Comparison of ENCODE assay signal across 7 mouse cellular contexts in genomic region chr7:126799050-126799467, GRCm38 (mm10). TPM values are rescaled to one million over a fixed set of nuclear protein-coding genes. Genes with fewer than 3 reads are reported as not detected.
DNase-seq lines count a peak whose midpoint lies in the region; ATAC-seq lines count a peak whose summit lies in the region.

No protein-coding gene starts in this region.

- H3K4me2 ChIP-seq in midbrain, embryonic 13.5 days (replicated peaks), result peak overlapping the region; percentile 82

- peaks cover 43% of the 10 kb centered on the region for H3K4me1 ChIP-seq in limb, embryonic 10.5 days
- peaks cover 36% of the 10 kb centered on the region for H3K4me1 ChIP-seq in midbrain, embryonic 13.5 days (replicated peaks)

- H3K4me3 ChIP-seq in limb, embryonic 10.5 days, result peak overlapping the region; percentile 89
- H3K4me3 ChIP-seq in midbrain, embryonic 13.5 days (replicated peaks), result peak overlapping the region; percentile 84

- under 1% methylated on average over 33 of the region's 36 CpGs for WGBS in limb, embryonic 10.5 days
- WGBS in midbrain, embryonic 13.5 days, result under 1% methylated on average over 30 of the region's 36 CpGs

- peak; percentile 77 for ATAC-seq in granulocyte monocyte progenitor cell, adult 5-6 weeks (replicated peaks; ENCODE audit: poor library complexity, severe bottlenecking)
- ATAC-seq in midbrain, embryonic 13.5 days, result peak; percentile 96

- H3K9me3 ChIP-seq in limb, embryonic 10.5 days (replicated peaks), result no peaks in the 10 kb centered on the region
- H3K9me3 ChIP-seq in midbrain, embryonic 13.5 days, result no peaks in the 10 kb centered on the region

- H3K9ac ChIP-seq in midbrain, embryonic 13.5 days (replicated peaks), result peak overlapping the region; percentile 89

- no peaks in the 10 kb centered on the region for H3K27me3 ChIP-seq in limb, embryonic 10.5 days (ENCODE audit: low read depth, poor library complexity, severe bottlenecking)
- H3K27me3 ChIP-seq in midbrain, embryonic 13.5 days, result no peaks in the 10 kb centered on the region

- peaks cover 68% of the 10 kb centered on the region for H3K36me3 ChIP-seq in limb, embryonic 10.5 days
- H3K36me3 ChIP-seq in midbrain, embryonic 13.5 days, result peaks cover 38% of the 10 kb centered on the region

- DNase-seq in adrenal gland, adult 8-10 months, result peak; percentile 99
- peak; percentile 98 for DNase-seq in embryo, embryonic 9.5 days (ENCODE audit: extremely low spot score)
- DNase-seq in kidney, adult 11 months, result peak; percentile 99
- peak; percentile 93 for DNase-seq in limb, embryonic 10.5 days (ENCODE audit: low spot score)
- DNase-seq in spleen, adult 12 weeks (ENCODE audit: low spot score), result peak; percentile 85

- H3K27ac ChIP-seq in limb, embryonic 10.5 days, result peak overlapping the region; percentile 95
- peak overlapping the region; percentile 91 for H3K27ac ChIP-seq in midbrain, embryonic 13.5 days

RNA-seq across cellular contexts. Expression of gene Fam57b, which starts 1.6 kb away (rescaled TPM):
- 10 to 100 TPM in 3 of 4 experiments, 1 to 10 TPM in 1; 9.4 to 16.7 (median 13.8) TPM for total RNA-seq in adrenal gland, adult 8-10 months (2022)
- not detected in 2 replicates for total RNA-seq in granulocyte monocyte progenitor cell, adult 5-6 weeks (2014; fragmentation: Nextera tagmentation)
- total RNA-seq in granulocyte monocyte progenitor cell, adult 5-6 weeks (2017), result not detected in 2 replicates
- 0.20 and 0.21 TPM in 2 replicates for polyA plus RNA-seq in limb, embryonic 10.5 days (2016; fragmentation: Nextera tagmentation; extraction: Ambion mirVana)
- polyA plus RNA-seq in midbrain, embryonic 13.5 days (2015; fragmentation: Nextera tagmentation; extraction: Ambion mirVana), result 48.3 and 52.6 TPM in 2 replicates

RNA-seq across cellular contexts. Expression of gene Ppp4c, which starts 6.8 kb away (rescaled TPM):
- 100 to 1,000 TPM in 1 of 4 experiments, 10 to 100 TPM in 3; 85.9 to 100 (median 94.9) TPM for total RNA-seq in adrenal gland, adult 8-10 months (2022)
- total RNA-seq in granulocyte monocyte progenitor cell, adult 5-6 weeks (2014; fragmentation: Nextera tagmentation), result 160 and 219 TPM in 2 replicates
- total RNA-seq in granulocyte monocyte progenitor cell, adult 5-6 weeks (2017), result 131 and 137 TPM in 2 replicates
- polyA plus RNA-seq in limb, embryonic 10.5 days (2016; fragmentation: Nextera tagmentation; extraction: Ambion mirVana), result 450 and 462 TPM in 2 replicates
- polyA plus RNA-seq in midbrain, embryonic 13.5 days (2015; fragmentation: Nextera tagmentation; extraction: Ambion mirVana), result 224 and 241 TPM in 2 replicates

RNA-seq across cellular contexts. Expression of gene Tbx6, which starts 17.8 kb away (rescaled TPM):
- under 1 TPM in 3 of 4 experiments, not detected in 1; 0.35 to 0.74 (median 0.56) TPM for total RNA-seq in adrenal gland, adult 8-10 months (2022)
- 0.58 TPM in 1 of 2 replicates, not detected in the other for total RNA-seq in granulocyte monocyte progenitor cell, adult 5-6 weeks (2014; fragmentation: Nextera tagmentation)
- not detected in 2 replicates for total RNA-seq in granulocyte monocyte progenitor cell, adult 5-6 weeks (2017)
- polyA plus RNA-seq in limb, embryonic 10.5 days (2016; fragmentation: Nextera tagmentation; extraction: Ambion mirVana), result 0.23 and 0.53 TPM in 2 replicates
- polyA plus RNA-seq in midbrain, embryonic 13.5 days (2015; fragmentation: Nextera tagmentation; extraction: Ambion mirVana), result 0.36 and 0.49 TPM in 2 replicates

RNA-seq across cellular contexts. Expression of gene Ypel3, which starts 22.3 kb away (rescaled TPM):
- 100 to 1,000 TPM; 114 to 148 (median 125) TPM for total RNA-seq in adrenal gland, adult 8-10 months (2022)
- total RNA-seq in granulocyte monocyte progenitor cell, adult 5-6 weeks (2014; fragmentation: Nextera tagmentation), result 29.6 and 42.6 TPM in 2 replicates
- 16.2 and 17.4 TPM in 2 replicates for total RNA-seq in granulocyte monocyte progenitor cell, adult 5-6 weeks (2017)
- polyA plus RNA-seq in limb, embryonic 10.5 days (2016; fragmentation: Nextera tagmentation; extraction: Ambion mirVana), result 51.7 and 84.9 TPM in 2 replicates
- 163 and 180 TPM in 2 replicates for polyA plus RNA-seq in midbrain, embryonic 13.5 days (2015; fragmentation: Nextera tagmentation; extraction: Ambion mirVana)

RNA-seq across cellular contexts. Expression of gene 4930451I11Rik, which starts 32.4 kb away (rescaled TPM):
- total RNA-seq in adrenal gland, adult 8-10 months (2022), result not detected
- total RNA-seq in granulocyte monocyte progenitor cell, adult 5-6 weeks (2014; fragmentation: Nextera tagmentation), result not detected in 2 replicates
- not detected in 2 replicates for total RNA-seq in granulocyte monocyte progenitor cell, adult 5-6 weeks (2017)
- not detected in 2 replicates for polyA plus RNA-seq in limb, embryonic 10.5 days (2016; fragmentation: Nextera tagmentation; extraction: Ambion mirVana)
- polyA plus RNA-seq in midbrain, embryonic 13.5 days (2015; fragmentation: Nextera tagmentation; extraction: Ambion mirVana), result not detected in 2 replicates

Comparison
In these comparisons a context has a peak if more than half of its experiments do, and no peak if none do; other contexts are left out.
1. Peak in every context shown above with its lines: DNase-seq, ATAC-seq, H3K4me3 ChIP-seq and H3K27ac ChIP-seq.
2. RNA of gene Fam57b, which starts 1.6 kb away (total RNA-seq): 9.4 to 16.7 TPM in adrenal gland, adult 8-10 months; not detected in granulocyte monocyte progenitor cell, adult 5-6 weeks; every median in the first group is over 10 times any median in the second.